Mouse (Mus musculus) kidney, adult 2 months (tissue): ENCODE data around the gene Slc35e1.

Source experiments
- CTCF ChIP-seq: fragments of 200-500 bp; conservative IDR thresholded peaks from 2 replicates; pipeline ENCODE4 v1.5.1; 2011; ENCODE audit warnings: low read depth, mild to moderate bottlenecking, control low read depth, low read length, moderate library complexity, mixed read lengths; ENCODE audit not compliant: insufficient read depth, insufficient read length
- POLR2A ChIP-seq: fragments of 200-500 bp; IDR thresholded peaks from one replicate; pipeline ENCODE4 v1.6.1; 2011; ENCODE audit warnings: low read depth, low read length, control low read depth

- TF ChIP-seq POLR2A: no peak
- no peak for TF ChIP-seq CTCF
Observed at GRCm38 (mm10) chr8:72464211-72464610, 28.2 kb downstream of the Slc35e1 start.
